Mouse (Mus musculus): Measurements from ENCODE around the gene Chl1. TPM values are rescaled to one million over a fixed set of nuclear protein-coding genes. Genes with fewer than 3 reads are reported as not detected.

Chl1 gene
- 21.7 and 32.1 TPM in 2 replicates for polyA plus RNA-seq (2012; rRNA removed)

DNA sequence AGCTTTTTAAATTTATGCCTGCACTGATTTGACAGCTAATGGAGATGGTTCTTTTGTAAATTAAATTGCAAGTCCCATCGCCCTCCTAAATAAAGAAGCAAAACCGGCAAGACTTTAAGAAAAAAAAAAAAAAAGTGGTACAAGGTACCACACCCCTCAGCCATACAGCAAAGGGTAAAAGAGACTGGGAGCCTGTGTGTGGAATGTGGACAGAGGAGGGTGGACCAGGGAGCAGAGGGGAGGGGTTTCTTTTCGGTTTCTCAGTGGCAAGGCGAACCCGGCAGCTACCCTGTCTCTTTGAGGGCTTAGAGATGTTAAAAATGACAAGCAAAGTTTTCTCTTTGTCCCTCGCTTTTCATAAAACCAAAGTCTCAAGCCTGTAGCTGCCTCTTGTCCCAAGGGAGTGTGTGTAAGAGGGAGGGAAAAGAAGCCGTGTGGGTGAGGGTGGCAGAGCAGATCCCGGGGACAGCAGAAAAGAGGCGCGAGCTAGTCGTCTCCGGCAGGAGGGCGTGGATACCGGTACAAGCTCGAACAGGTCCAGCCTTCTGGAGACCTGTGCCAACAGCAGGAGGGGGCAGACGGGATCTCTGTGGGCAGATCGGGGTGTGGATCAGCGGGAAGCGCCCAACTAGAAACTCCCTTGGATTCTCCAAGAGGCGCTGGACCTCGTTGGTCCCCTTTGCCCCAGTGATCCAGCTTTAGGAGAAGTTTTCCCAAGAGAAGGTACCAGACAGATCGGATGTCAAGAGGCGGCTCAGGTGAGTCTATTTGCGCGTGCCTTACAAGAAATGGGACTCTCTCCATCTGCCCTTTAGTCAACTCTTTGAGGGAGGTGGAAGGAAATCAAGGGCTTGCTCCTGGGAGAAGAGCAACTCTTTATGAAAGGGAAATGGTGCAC lies at the start of gene Chl1:
Gene Chl1 (plus strand): TSS at position 195 of the 898 bp plus-strand sequence.
- peak in 1 of 2 experiments; percentile 52 for DNase-seq (ENCODE audit: extremely low spot score in 1 of 2, low spot score in 1 of 2)

DNA sequence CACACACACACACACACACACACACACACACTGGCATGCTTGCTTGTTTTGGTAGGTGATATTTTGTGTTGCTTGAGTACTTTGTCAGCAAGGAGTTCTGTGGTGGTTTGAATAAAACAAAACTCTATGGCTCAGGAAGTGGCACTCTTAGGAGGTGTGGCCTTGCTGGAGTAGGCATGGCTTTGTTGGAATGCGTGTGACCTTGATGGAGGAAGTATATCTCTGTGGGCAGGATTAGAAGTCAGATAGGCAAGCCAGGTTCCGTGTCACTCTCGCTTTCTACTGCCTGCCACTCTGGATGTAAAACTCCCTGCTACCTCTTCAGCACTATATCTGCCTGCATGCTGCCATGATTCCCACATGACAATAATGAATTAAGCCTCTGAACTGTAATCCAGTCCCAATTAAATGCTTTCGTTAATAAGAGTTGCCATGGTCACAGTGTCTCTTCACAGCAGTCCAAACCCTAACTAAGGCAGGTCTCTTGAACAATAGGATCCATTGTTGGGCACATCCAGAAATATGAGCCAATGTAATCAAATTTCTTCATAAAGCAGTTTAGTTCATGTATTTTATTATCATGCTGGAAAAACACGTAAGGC lies 44.8 kb upstream of the Chl1 start:
- DNase-seq (ENCODE audit: extremely low spot score in 1 of 2, low spot score in 1 of 2), result no peak

DNA sequence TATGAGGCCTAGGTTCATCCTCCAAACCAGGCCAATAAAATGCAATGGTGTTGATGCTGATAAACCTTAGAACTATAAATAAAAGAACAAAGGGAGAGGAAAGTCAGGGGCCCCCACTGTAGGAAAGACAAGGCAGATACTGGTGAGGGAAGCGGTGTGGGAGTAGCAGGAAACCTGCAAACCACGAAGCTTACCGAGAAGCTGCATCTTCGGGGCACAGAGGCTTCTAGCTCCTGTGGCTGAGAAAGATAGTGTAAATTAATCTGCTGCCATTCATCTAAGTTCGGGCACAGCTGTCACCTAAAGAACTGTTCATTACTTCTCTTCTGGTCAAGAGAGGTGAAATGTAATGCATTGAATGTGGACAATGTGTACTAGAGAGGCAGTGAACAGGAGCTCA lies 37.1 kb upstream of the Chl1 start:
- DNase-seq (ENCODE audit: extremely low spot score in 1 of 2, low spot score in 1 of 2), result no peak

DNA sequence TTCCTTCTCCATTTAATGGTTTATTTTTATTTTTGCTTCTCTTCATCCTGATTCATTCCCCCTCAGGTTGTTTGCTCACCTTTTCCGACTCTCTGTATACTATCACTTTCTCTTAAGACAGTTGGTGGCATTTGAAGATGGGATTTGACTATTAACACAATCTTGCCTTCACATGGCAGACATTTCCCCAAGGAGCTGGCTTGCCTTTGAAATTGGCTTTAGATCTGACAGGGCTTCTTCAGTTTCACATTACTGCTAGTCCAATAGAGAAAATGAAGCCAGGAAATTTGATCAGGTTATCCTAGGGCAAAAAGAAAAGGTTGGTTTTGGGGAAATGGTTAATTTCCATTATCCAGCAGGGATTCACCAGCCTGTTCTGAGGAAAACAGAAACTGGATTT lies 23.2 kb upstream of the Chl1 start:
- DNase-seq (ENCODE audit: extremely low spot score in 1 of 2, low spot score in 1 of 2), result no peak

DNA sequence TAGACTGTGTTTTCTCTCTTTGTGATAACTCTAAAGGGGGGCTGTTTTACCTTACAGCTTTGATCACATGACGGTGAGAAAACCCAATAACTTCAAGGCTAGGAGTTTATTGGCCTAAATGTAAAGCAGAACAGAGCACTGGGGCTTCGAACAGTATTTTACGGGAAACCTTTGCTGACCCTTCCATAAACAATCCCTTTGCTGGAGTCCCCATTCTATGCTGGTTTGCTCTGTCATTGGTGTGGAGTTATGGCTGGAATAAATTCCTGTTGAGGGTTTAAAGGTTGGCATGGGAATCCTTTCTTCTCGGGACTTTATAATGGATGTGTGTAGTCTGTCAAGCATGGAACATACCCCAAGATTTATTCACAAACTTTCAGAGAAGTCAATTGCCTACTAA lies 12.0 kb upstream of the Chl1 start:
- DNase-seq (ENCODE audit: extremely low spot score in 1 of 2, low spot score in 1 of 2), result no peak

DNA sequence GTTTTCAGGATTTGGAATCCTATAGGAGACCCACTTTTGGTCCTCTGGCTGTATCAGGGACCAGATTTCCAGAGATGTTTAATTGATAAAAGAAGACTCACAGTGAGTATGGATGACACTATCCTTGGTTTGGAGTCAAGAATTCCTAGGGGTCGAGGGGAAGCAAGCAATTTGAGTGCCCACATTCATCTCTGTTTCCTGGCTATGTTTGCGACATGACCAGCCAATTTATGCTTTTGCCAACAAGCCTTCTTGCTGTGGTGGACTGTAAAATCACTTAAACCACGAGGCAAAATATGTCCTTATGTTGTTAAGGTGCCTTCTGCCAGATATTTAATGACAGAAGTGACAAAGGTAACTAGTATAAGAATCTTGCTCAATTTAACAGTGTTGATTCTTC lies 6.3 kb upstream of the Chl1 start:
- DNase-seq (ENCODE audit: extremely low spot score in 1 of 2, low spot score in 1 of 2), result no peak

DNA sequence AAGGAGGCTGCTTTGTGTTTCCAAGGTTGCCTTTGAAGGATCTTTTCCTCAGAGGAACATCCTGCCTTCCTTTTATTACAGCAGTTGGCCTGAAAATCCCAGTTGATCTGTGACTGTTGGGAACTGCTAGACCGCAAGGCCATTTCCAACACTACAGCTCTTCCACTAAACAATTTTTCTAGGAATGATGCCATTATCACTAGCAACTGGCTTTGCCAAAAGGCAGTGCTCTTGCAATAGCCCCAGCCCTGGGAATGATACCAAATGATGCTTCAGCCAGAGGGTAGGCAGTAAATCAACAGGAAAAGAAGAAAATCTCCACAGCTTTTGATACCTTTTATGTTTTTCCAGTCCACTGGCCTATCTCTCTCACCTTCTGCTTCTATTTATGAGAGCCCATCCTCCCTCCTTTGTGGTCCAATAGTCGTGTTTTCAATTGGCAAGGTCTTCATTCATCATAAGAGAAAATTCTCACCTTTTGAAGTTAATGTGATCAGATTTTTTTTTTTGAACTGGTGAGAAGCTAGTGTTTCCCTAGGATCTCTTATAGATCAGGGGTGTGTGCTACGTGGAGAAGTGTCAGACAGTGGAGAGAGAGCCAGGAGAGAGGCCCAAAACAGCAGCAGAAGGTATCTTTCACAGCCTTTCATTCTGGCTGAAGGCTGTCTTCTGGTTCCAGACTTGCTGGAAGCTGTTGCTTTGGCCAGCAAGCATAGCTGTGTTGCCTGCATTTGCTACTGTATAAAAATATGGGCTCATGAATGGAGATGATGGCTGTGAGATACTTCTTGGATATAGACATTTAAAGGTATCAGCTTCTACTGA lies 2.4 kb upstream of the Chl1 start:
- DNase-seq (ENCODE audit: extremely low spot score in 1 of 2, low spot score in 1 of 2), result no peak

DNA sequence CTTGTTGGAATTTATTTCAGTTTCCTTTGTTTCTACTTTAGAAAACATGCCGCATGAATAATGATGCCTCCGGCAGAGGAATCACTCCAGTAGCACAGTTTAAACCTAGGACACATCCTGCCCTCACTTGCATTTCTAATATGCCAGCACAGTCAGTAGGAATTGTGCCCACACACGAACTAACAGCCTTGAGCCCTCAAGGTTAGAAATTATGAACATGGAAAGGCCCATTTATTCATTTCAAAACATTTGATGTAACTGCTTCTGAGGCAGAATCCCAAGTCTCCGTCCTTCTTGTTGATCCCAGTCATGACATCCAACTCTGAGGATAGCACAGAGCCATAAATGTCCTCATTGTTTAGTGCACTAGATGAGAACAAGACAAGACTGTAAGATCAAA lies 790 bp upstream of the Chl1 start:
- no peak for DNase-seq (ENCODE audit: extremely low spot score in 1 of 2, low spot score in 1 of 2)

DNA sequence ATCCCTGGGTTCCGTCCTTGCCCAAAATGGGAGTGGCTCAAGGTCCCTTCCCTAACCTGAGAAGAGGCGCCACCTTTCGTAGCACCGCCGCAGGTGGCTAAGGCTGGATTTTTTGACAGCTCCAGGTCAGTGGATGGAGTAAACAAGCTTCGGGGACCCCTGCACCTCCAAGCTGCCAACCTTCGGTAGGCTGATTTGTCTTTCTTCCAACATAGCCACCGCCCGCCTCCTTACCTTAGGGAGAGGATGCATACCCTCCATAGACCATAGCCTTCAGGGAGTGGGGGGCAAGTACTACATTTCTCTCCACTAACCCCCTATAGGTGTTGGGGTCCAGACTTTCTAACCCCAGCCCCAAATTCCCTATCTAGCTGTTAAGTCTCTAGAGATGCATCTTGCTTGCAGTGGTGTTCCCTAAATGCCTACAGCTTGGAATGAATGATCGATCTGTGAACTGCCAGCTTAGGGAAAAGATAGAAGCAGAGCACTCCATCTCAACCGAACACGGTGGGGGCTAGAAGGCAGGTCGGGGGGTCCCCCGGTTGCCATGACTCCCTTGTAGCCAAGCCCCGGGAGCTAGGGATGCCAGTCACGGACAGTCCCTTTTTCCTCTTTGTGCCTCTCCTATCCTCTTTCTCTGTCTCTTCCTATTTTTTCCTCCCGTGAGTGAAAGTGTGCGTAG lies 1.0 kb downstream of the Chl1 start:
- DNase-seq (ENCODE audit: extremely low spot score in 1 of 2, low spot score in 1 of 2), result no peak

DNA sequence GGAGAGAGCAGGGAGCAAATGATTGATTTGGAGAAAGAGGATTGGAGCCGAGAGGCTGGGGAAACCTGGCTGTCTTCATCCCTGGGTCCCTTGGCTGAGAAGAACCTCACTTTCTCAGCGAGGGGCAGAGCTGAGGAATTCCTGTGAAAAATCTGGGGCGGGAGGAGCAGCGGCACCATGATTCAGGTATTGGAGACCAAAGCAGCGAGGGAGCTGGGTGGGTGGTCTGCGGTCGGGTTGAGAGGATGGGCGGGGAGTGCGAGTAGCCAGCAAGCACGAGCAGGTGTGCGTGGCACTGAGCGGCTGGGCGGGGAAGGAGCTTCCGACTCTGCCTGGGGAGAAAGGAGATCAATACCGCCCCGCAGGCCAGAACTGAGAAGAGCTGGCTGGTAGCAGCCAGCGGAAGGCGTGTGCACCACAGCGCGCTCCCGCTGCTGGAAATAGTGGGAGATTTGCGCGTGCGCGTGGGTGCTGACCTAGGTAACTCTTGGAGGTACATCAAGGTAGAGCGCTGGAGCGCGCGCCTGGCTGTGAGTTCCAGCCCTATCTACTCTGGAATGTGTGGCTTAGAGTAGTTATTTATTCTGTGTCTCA lies 1.7 kb downstream of the Chl1 start:
- DNase-seq (ENCODE audit: extremely low spot score in 1 of 2, low spot score in 1 of 2), result peak; percentile 61 to 83

DNA sequence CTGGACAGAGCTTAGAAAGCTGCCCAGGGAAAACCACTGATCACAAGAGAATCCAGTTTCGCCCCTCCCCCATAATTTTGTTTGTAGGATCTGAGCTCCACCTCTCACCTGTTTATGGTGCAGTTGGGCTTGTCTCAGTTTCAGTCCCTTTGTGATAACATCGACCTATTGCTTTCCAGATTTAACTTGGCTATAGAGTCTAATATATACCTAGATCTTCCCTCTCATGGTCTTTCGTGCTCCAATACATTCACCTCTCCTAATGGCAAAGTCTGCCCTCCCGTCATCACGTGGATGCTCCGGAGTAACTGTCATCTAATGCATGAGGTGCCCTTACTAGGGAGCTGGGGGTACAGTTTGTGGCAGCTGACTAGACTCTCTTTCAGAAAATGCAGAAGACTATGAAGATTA lies 2.5 kb downstream of the Chl1 start:
- peak in 1 of 2 experiments; percentile 43 for DNase-seq (ENCODE audit: extremely low spot score in 1 of 2, low spot score in 1 of 2)

DNA sequence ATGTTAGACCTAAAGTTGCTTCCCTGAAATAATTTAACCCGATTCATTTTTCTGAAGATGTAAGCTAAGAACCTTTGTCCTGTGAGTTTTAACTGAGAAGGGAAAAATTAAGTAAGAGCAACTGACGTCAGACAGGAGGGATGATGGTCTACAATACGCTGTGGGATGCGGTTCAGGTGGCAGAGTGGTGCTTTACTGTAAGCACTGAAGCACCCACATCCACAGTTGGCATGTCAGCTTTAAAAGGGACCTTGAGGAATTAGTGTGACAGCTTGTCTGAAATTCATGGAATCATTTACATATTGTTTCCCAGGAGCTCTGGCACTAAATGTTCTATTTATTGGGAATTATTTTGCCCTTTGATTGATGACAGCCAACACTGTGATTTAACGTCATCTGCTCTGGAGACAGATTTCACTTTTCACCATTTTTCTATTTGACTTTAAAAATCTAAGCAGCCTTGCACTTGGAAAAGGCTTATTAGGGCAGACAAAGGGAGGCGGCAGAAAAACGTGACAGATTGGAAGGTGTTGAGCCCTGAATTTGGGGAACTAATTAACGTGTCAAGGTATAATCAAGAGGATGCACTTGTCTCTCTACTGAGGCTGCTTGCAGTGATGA lies 3.3 kb downstream of the Chl1 start:
- no peak for DNase-seq (ENCODE audit: extremely low spot score in 1 of 2, low spot score in 1 of 2)

DNA sequence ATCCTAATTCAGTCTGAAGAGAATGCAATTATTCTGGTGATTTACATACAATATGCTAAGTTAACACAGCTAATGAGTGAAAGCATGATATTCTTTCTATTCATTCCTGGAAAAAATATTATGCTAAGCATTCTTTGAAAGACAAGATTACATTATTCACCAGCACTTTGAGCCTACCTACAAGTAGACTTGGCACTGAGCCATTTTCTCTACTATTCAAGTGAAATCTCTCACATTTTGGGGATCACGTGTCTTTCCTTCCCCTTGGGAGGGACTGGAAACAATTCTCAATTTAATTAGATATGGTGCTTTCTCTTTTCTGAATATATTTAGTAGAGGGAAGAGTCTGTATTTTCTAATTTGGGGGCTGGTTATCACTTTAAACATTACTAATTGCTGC lies 4.0 kb downstream of the Chl1 start:
- DNase-seq (ENCODE audit: extremely low spot score in 1 of 2, low spot score in 1 of 2), result no peak

DNA sequence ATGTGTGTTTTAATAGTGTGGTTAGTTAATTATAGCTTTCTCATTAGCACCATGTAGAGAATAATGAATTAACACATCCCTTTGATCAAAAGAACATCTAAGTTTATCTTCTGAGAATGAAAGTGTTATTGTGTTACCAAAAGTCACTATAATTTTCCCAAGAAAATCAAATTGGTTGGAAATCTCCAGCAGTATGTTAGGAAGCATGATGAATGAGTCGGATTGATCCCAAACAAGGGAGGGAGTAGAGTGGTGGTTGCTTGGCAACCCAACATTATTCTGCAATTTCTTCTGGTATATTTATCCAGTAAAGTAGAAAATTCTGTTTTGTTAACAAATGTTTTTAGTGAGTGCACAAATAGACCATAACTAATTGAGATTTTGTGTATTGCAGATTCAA lies 4.4 kb downstream of the Chl1 start:
- no peak for DNase-seq (ENCODE audit: extremely low spot score in 1 of 2, low spot score in 1 of 2)

DNA sequence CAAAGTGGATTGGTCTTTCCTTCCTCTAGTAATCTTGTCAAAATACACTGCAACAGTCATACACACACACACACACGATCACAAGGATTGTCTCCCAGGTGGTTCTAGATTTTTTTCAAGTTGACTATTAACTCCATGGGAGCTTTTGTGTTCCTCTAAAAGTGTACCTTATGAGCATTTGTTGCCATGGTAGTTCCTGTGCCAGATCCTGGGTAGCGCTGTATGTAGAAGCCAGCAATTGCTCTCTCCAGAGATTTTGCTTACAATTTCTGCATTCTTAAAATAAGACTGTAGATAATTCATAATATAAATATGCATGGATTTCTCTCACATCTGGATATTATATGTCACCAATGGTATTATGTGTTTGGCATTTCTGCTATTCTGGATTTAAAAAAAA lies 9.2 kb downstream of the Chl1 start:
- no peak for DNase-seq (ENCODE audit: extremely low spot score in 1 of 2, low spot score in 1 of 2)

DNA sequence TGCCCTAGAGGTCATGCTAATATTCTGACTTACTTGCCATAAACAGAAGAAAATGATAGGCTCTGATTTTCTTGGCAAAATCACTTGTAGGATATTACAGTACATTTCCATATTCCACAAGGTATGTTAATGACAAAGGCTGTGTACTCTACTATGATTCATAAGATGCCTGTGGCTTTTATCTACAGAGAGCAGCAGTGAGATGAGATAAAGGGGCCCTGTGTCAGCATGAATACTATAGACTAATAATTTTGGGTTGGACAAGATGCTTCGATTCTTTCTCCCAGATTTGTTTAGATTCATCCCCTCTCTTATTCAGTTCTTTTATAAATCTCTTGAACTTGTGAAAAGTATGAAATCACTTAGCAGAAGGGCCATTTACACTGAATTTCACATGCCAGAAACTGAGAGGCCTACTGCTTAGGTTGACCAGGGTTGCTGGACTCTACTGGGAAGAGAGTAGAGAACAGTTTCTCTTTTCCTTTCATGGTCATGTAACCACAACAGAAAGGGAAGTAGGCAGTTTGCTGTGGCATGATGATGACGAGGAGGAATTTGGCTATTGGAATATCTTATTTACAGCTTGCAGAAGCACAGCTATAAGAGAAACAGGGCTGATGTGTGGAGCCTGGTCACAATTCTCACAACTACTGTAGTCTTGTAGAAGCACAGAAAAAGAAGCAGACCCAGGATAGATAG lies 15.1 kb downstream of the Chl1 start:
- DNase-seq (ENCODE audit: extremely low spot score in 1 of 2, low spot score in 1 of 2), result no peak

DNA sequence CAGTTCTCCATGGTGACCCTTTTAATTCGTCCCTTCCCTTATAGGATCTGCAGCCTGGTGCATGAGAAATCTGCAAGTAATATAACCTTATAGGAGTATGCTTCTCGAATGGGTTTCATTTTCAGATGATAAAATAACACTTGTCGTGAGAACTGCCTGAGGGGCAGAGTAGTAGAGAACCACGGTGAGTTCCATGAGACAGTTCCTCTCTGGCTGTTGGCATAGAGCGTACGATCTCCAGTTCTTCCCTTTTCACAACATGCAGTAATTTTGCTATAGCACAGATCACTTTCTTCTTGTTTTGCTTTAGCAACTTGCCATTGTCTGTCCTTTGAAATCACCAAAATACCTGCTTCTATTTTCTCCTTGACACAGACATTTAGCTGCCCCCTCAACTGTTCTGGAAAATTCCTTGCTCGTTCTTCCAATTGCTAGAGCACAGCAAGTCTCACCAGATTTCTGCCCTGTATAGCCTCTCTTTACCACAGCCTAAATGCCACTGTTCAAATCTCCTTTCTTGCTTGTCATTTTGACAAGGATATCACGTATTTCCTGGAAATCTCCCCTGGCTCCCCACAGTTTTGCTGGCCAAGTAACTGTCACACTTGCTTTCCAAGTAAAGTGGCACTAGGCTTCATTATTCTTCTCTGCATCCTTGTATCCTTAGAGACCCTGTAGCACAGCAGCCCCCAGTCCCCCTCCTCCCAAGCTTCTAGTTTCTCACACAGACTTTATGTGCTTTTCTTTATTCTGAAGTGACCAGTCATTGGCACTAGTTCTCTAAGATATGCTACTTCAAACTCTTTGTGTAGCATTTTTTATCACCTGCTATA lies 16.8 kb downstream of the Chl1 start:
- DNase-seq (ENCODE audit: extremely low spot score in 1 of 2, low spot score in 1 of 2), result no peak

DNA sequence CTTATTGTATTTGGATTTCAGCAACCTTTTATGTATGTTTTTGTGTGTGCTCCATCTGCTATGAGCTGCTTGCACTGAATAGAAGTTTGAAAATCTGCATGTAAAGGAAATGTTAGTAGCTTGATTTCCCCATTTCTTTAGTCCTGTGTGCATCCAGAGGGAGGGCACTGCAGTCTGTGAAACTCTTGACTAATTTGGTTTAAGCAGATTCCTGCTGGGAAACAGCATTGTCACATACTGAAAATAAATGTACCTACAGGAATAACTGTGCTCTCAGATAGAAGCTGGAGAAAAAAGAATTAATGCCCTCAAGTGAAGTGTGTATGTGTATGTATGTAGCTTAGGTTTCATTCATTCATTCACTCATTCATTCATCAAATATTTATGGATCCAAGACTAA lies 22.7 kb downstream of the Chl1 start:
- no peak for DNase-seq (ENCODE audit: extremely low spot score in 1 of 2, low spot score in 1 of 2)
